Mouse (Mus musculus) G1E (cell line): Measurements from ENCODE around the gene Pcdh8. TPM values are rescaled to one million over a fixed set of nuclear protein-coding genes. Genes with fewer than 3 reads are reported as not detected.

Source experiments
- ATAC-seq: 2 replicates; pipeline ENCODE4 v1.8.0; 2016; ENCODE audit warnings: mild to moderate bottlenecking; ENCODE audit not compliant: insufficient number of reproducible peaks, poor library complexity, low FRiP score, severe bottlenecking; ENCODE audit errors: extremely low read depth
- DNase-seq: peaks from one replicate; pipeline ENCODE4 v3.0.0; 2012; ENCODE audit warnings: low spot score
- H3K27me3 ChIP-seq: 2 replicates; pipeline ENCODE4 v1.6.1; 2012; ENCODE audit warnings: mild to moderate bottlenecking, low read length, inconsistent platforms; ENCODE audit not compliant: insufficient read depth
- H3K36me3 ChIP-seq: replicated peaks from 2 replicates; pipeline ENCODE3; 2012; ENCODE audit warnings: mild to moderate bottlenecking, inconsistent platforms
- H3K4me1 ChIP-seq: 2 replicates; pipeline ENCODE4 v1.6.1; 2012; ENCODE audit warnings: low read depth, low read length, inconsistent platforms, mixed read lengths; ENCODE audit not compliant: insufficient read depth
- H3K4me3 ChIP-seq: 2 replicates; pipeline ENCODE4 v1.5.1; 2012; ENCODE audit warnings: low read depth, mild to moderate bottlenecking, inconsistent platforms, low read length, moderate library complexity, mixed read lengths
- H3K9me3 ChIP-seq: replicated peaks from 2 replicates; pipeline ENCODE4 v1.6.1; 2012; ENCODE audit warnings: inconsistent platforms
- CTCF ChIP-seq: IDR thresholded peaks from 2 replicates; pipeline ENCODE4 v1.5.1; 2012; ENCODE audit warnings: low read depth, low read length, inconsistent platforms, mixed read lengths
- GATA1 ChIP-seq: IDR thresholded peaks from 2 replicates; pipeline ENCODE4 v1.6.1; 2012; ENCODE audit warnings: borderline replicate concordance, low read length, inconsistent platforms, mixed read lengths
- GATA2 ChIP-seq: IDR thresholded peaks from 2 replicates; pipeline ENCODE4 v1.6.1; 2012; ENCODE audit warnings: low read depth, low read length, inconsistent platforms, borderline replicate concordance
- POLR2AphosphoS5 ChIP-seq: IDR thresholded peaks from 2 replicates; pipeline ENCODE4 v1.6.1; 2012; ENCODE audit warnings: low read depth, low read length, inconsistent platforms; ENCODE audit not compliant: insufficient replicate concordance
- TAL1 ChIP-seq: conservative IDR thresholded peaks from 2 replicates; pipeline ENCODE4 v1.6.1; 2012; ENCODE audit warnings: low read depth, low read length, inconsistent platforms, mixed read lengths
- polyA plus RNA-seq: library from polyadenylated mRNA; stranded (reverse); fragments of >175 nt; gene quantifications from 2 replicates; pipeline ENCODE4 v1.2.3, GENCODE M21; 2012
- total RNA-seq, 2 experiments: library from RNA; stranded (forward) in 1 of 2; stranded (reverse) in 1 of 2; fragments of 200-1000 nt in 1 of 2; fragments of >200 nt in 1 of 2; fragmentation: Nextera tagmentation in 1 of 2; gene quantifications; 2 replicates each; pipeline ENCODE4 v1.2.3; 2014 to 2017

Gene Pcdh8
- total and polyA plus RNA-seq, 3 experiments: 0.11 TPM; not detected in 2

GRCm38 (mm10) chr14:79771802-79772511, 845 bp upstream of the Pcdh8 start:
- Histone ChIP-seq H3K4me1 (no peaks in the 10 kb centered on the region; the same call in 1 of the 2 replicates), H3K36me3 (no peaks in the 10 kb centered on the region), H3K9me3 (peaks cover 75% of the 10 kb centered on the region), H3K4me3 (no peak overlapping the region), H3K27me3 (no peaks in the 10 kb centered on the region; the same call in 1 of the 2 replicates)
- ATAC-seq: no peak
- TF ChIP-seq GATA2: no peak
- no peak for TF ChIP-seq CTCF
- no peak for DNase-seq

GRCm38 (mm10) chr14:79770306-79771093, 612 bp downstream of the Pcdh8 start:
- no peaks in the 10 kb centered on the region; the same call in 1 of the 2 replicates for H3K4me1 ChIP-seq
- H3K36me3 ChIP-seq: no peaks in the 10 kb centered on the region
- H3K4me3 ChIP-seq: peak overlapping the region; percentile 44
- TF ChIP-seq GATA1 (no peak), CTCF (no peak), GATA2 (no peak), TAL1 (no peak), POLR2AphosphoS5 (no peak)
- no peaks in the 10 kb centered on the region; the same call in 1 of the 2 replicates for H3K27me3 ChIP-seq
- DNase-seq: no peak
- peaks cover 77% of the 10 kb centered on the region for H3K9me3 ChIP-seq
- no peak for ATAC-seq

GRCm38 (mm10) chr14:79769618-79770017, 1.5 kb downstream of the Pcdh8 start:
- TF ChIP-seq POLR2AphosphoS5: no peak
- TF ChIP-seq TAL1: no peak
- TF ChIP-seq GATA2: no peak
- no peak for TF ChIP-seq CTCF
- TF ChIP-seq GATA1: no peak
- Histone ChIP-seq H3K27me3 (no peaks in the 10 kb centered on the region; the same call in 1 of the 2 replicates), H3K4me1 (no peaks in the 10 kb centered on the region; the same call in 1 of the 2 replicates), H3K4me3 (peak overlapping the region; percentile 55), H3K36me3 (no peaks in the 10 kb centered on the region), H3K9me3 (peaks cover 79% of the 10 kb centered on the region)
- no peak for DNase-seq
- ATAC-seq: no peak

- peaks cover 76% of the 10 kb centered on the region for H3K9me3 ChIP-seq
- no peaks in the 10 kb centered on the region; the same call in 1 of the 2 replicates for H3K27me3 ChIP-seq
- DNase-seq (no peak), ATAC-seq (no peak)
- H3K36me3 ChIP-seq: no peaks in the 10 kb centered on the region
- no peak for TF ChIP-seq CTCF
- no peak for TF ChIP-seq GATA2
- no peak for TF ChIP-seq TAL1
- no peak for TF ChIP-seq GATA1
- TF ChIP-seq POLR2AphosphoS5: no peak
- no peaks in the 10 kb centered on the region; the same call in 1 of the 2 replicates for H3K4me1 ChIP-seq
- H3K4me3 ChIP-seq: peak overlapping the region; percentile 17; the same call in 1 of the 2 replicates
Observed at GRCm38 (mm10) chr14:79768996-79769395, 2.1 kb downstream of the Pcdh8 start.

GRCm38 (mm10) chr14:79768076-79768830, 2.9 kb downstream of the Pcdh8 start:
- no peak for ATAC-seq
- Histone ChIP-seq H3K27me3 (no peaks in the 10 kb centered on the region; the same call in 1 of the 2 replicates), H3K36me3 (no peaks in the 10 kb centered on the region), H3K4me3 (peak overlapping the region; percentile 17; the same call in 1 of the 2 replicates), H3K9me3 (peaks cover 69% of the 10 kb centered on the region), H3K4me1 (no peaks in the 10 kb centered on the region; the same call in 1 of the 2 replicates)
- TF ChIP-seq CTCF (no peak), TAL1 (no peak), GATA1 (no peak), GATA2 (no peak), POLR2AphosphoS5 (no peak)
- DNase-seq: no peak

- Histone ChIP-seq H3K36me3 (no peaks in the 10 kb centered on the region), H3K27me3 (no peaks in the 10 kb centered on the region; the same call in 1 of the 2 replicates), H3K4me1 (no peaks in the 10 kb centered on the region; the same call in 1 of the 2 replicates), H3K9me3 (peaks cover 64% of the 10 kb centered on the region), H3K4me3 (no peak overlapping the region)
- DNase-seq (no peak), ATAC-seq (no peak)
- no peak for TF ChIP-seq POLR2AphosphoS5
- TF ChIP-seq GATA1: no peak
- TF ChIP-seq TAL1: no peak
- no peak for TF ChIP-seq CTCF
- TF ChIP-seq GATA2: no peak
Observed at GRCm38 (mm10) chr14:79767601-79768000, 3.5 kb downstream of the Pcdh8 start.
